Mouse (Mus musculus) embryonic facial prominence, embryonic 11.5 days (tissue): ENCODE data around the gene Zc3h13. TPM values are rescaled to one million over a fixed set of nuclear protein-coding genes. Genes with fewer than 3 reads are reported as not detected.

Experiments
- ATAC-seq: fragments of 200-750 bp; cut with Nextera tagmentation; replicated peaks from 2 replicates; pipeline ENCODE4 v1.8.0; 2017; ENCODE audit warnings: low read depth; ENCODE audit not compliant: insufficient number of reproducible peaks, low FRiP score, low TSS enrichment
- DNase-seq: peaks from one replicate; pipeline ENCODE4 v3.0.0-alpha.2; 2015; ENCODE audit warnings: low spot score
- H3K27ac ChIP-seq: fragments of 300-500 bp; sonication (generic); replicated peaks from 2 replicates; pipeline ENCODE4 v1.5.1; 2014; ENCODE audit warnings: mild to moderate bottlenecking, low read depth, low read length, control low read depth
- H3K27me3 ChIP-seq: fragments of 300-500 bp; sonication (generic); 2 replicates; pipeline ENCODE4 v1.6.1; 2014; ENCODE audit warnings: mild to moderate bottlenecking, low read length, moderate library complexity, mixed read lengths; ENCODE audit not compliant: control insufficient read depth, insufficient read depth
- H3K36me3 ChIP-seq: fragments of 300-500 bp; sonication (generic); replicated peaks from 2 replicates; pipeline ENCODE4 v1.6.1; 2014; ENCODE audit warnings: low read depth, mild to moderate bottlenecking, low read length, moderate library complexity, mixed read lengths; ENCODE audit not compliant: control insufficient read depth, insufficient read depth
- H3K4me1 ChIP-seq: fragments of 300-500 bp; sonication (generic); 2 replicates; pipeline ENCODE4 v1.6.1; 2014; ENCODE audit warnings: low read length, mixed read lengths; ENCODE audit not compliant: control insufficient read depth, insufficient read depth
- H3K4me2 ChIP-seq: fragments of 300-500 bp; sonication (generic); 2 replicates; pipeline ENCODE4 v1.6.1; 2014; ENCODE audit warnings: low read depth, mild to moderate bottlenecking, control low read depth, low read length, moderate library complexity
- H3K4me3 ChIP-seq: fragments of 300-500 bp; sonication (generic); 2 replicates; pipeline ENCODE4 v1.5.1; 2014; ENCODE audit warnings: low read depth, low read length, control low read depth
- H3K9ac ChIP-seq: fragments of 300-500 bp; sonication (generic); replicated peaks from 2 replicates; pipeline ENCODE4 v1.6.1; 2014; ENCODE audit warnings: mild to moderate bottlenecking, control low read depth, low read length
- H3K9me3 ChIP-seq: fragments of 300-500 bp; sonication (generic); replicated peaks from 2 replicates; pipeline ENCODE4 v1.6.1; 2016; ENCODE audit warnings: mild to moderate bottlenecking, low read length, inconsistent platforms, mixed read lengths; ENCODE audit not compliant: control insufficient read depth
- WGBS: fragments of 180-500 bp; shearing (Covaris S2); extraction: QIAGEN DNeasy Blood & Tissue Kit; methylation state at CpG from one replicate; pipeline ENCODE4 v1.1.7; 2014; 5-methylcytosine and 5-hydroxymethylcytosine counted together
- polyA plus RNA-seq: library from polyadenylated mRNA; unstranded; fragments of >200 nt; fragmentation: Nextera tagmentation; extraction: Ambion mirVana; gene quantifications from 2 replicates; pipeline ENCODE4 v1.2.1, GENCODE M21; 2014

Gene Zc3h13
- polyA plus RNA-seq, 1 experiment from 2014 or later: 31.1 TPM

GRCm38 (mm10) chr14:75303807-75304206 lies 19.6 kb downstream of the Zc3h13 start:
- H3K4me2 ChIP-seq: no peak overlapping the region
- H3K27ac ChIP-seq: no peak overlapping the region
- H3K36me3 ChIP-seq: no peaks in the 10 kb centered on the region
- 29% methylated on average over 5 of the region's 5 CpGs for WGBS
- H3K9ac ChIP-seq: no peak overlapping the region
- H3K27me3 ChIP-seq: no peaks in the 10 kb centered on the region
- H3K4me3 ChIP-seq: no peak overlapping the region
- no peak for DNase-seq
- no peak for ATAC-seq
- no peaks in the 10 kb centered on the region for H3K4me1 ChIP-seq
- H3K9me3 ChIP-seq: no peaks in the 10 kb centered on the region

GRCm38 (mm10) chr14:75307855-75308254 lies 23.7 kb downstream of the Zc3h13 start:
- Histone ChIP-seq H3K4me3 (no peak overlapping the region), H3K4me1 (no peaks in the 10 kb centered on the region), H3K27ac (no peak overlapping the region), H3K27me3 (no peaks in the 10 kb centered on the region), H3K9ac (no peak overlapping the region), H3K36me3 (no peaks in the 10 kb centered on the region), H3K9me3 (no peaks in the 10 kb centered on the region), H3K4me2 (no peak overlapping the region)
- ATAC-seq (no peak), DNase-seq (peak; percentile 25)

GRCm38 (mm10) chr14:75309336-75309992 lies 25.3 kb downstream of the Zc3h13 start:
- WGBS: 66% methylated on average over 5 of the region's 5 CpGs
- DNase-seq (peak; percentile 46), ATAC-seq (no peak)
- Histone ChIP-seq H3K9ac (no peak overlapping the region), H3K4me1 (no peaks in the 10 kb centered on the region), H3K4me2 (no peak overlapping the region), H3K36me3 (no peaks in the 10 kb centered on the region), H3K4me3 (no peak overlapping the region), H3K27me3 (no peaks in the 10 kb centered on the region), H3K9me3 (no peaks in the 10 kb centered on the region), H3K27ac (no peak overlapping the region)

GRCm38 (mm10) chr14:75314484-75314883 lies 30.3 kb downstream of the Zc3h13 start:
- no peak for ATAC-seq
- Histone ChIP-seq H3K27ac (no peak overlapping the region), H3K9ac (no peak overlapping the region), H3K9me3 (no peaks in the 10 kb centered on the region), H3K4me2 (no peak overlapping the region), H3K27me3 (no peaks in the 10 kb centered on the region), H3K4me1 (no peaks in the 10 kb centered on the region), H3K36me3 (no peaks in the 10 kb centered on the region), H3K4me3 (no peak overlapping the region)
- WGBS: 91% methylated on average over 2 of the region's 2 CpGs
- no peak for DNase-seq

GRCm38 (mm10) chr14:75318736-75319135 lies 34.6 kb downstream of the Zc3h13 start:
- H3K9me3 ChIP-seq: no peaks in the 10 kb centered on the region
- H3K4me2 ChIP-seq: no peak overlapping the region
- no peaks in the 10 kb centered on the region for H3K27me3 ChIP-seq
- DNase-seq (no peak), ATAC-seq (no peak)
- H3K27ac ChIP-seq: no peak overlapping the region
- no peak overlapping the region for H3K4me3 ChIP-seq
- H3K9ac ChIP-seq: no peak overlapping the region
- H3K36me3 ChIP-seq: peaks cover 2% of the 10 kb centered on the region; the same call in 1 of the 2 replicates
- H3K4me1 ChIP-seq: no peaks in the 10 kb centered on the region
- WGBS: 93% methylated on average over 2 of the region's 2 CpGs

GRCm38 (mm10) chr14:75320269-75320668 lies 36.1 kb downstream of the Zc3h13 start:
- no peak overlapping the region for H3K27ac ChIP-seq

GRCm38 (mm10) chr14:75323354-75323753 lies 39.2 kb downstream of the Zc3h13 start:
- no peak for ATAC-seq
- Histone ChIP-seq H3K4me3 (no peak overlapping the region), H3K27me3 (no peaks in the 10 kb centered on the region), H3K9me3 (no peaks in the 10 kb centered on the region), H3K36me3 (peaks cover 2% of the 10 kb centered on the region; the same call in 1 of the 2 replicates), H3K4me1 (no peaks in the 10 kb centered on the region), H3K27ac (no peak overlapping the region), H3K4me2 (no peak overlapping the region), H3K9ac (no peak overlapping the region)
- 95% methylated on average over 32 of the region's 32 CpGs for WGBS
- no peak for DNase-seq

More at GRCm38 (mm10) chr14:75320269-75320668, 36.1 kb downstream of the Zc3h13 start:
- Histone ChIP-seq H3K36me3 (peaks cover 2% of the 10 kb centered on the region; the same call in 1 of the 2 replicates), H3K4me3 (no peak overlapping the region), H3K4me1 (no peaks in the 10 kb centered on the region), H3K27me3 (no peaks in the 10 kb centered on the region), H3K9me3 (no peaks in the 10 kb centered on the region), H3K9ac (no peak overlapping the region), H3K4me2 (no peak overlapping the region)
- DNase-seq (no peak), ATAC-seq (no peak)
- WGBS: 96% methylated on average over 5 of the region's 5 CpGs

GRCm38 (mm10) chr14:75328062-75328461 lies 43.9 kb downstream of the Zc3h13 start:
- Histone ChIP-seq H3K4me3 (no peak overlapping the region), H3K27ac (no peak overlapping the region), H3K9me3 (no peaks in the 10 kb centered on the region), H3K9ac (no peak overlapping the region), H3K27me3 (no peaks in the 10 kb centered on the region), H3K4me2 (no peak overlapping the region), H3K4me1 (no peaks in the 10 kb centered on the region), H3K36me3 (peaks cover 4% of the 10 kb centered on the region)
- ATAC-seq (no peak), DNase-seq (no peak)
- WGBS: 86% methylated on average over 8 of the region's 8 CpGs
